Mouse (Mus musculus) B cell, adult 62 days (primary cell): Measurements from ENCODE around the gene Htr2c. TPM values are rescaled to one million over a fixed set of nuclear protein-coding genes. Genes with fewer than 3 reads are reported as not detected.

Experiments
- total RNA-seq: library from RNA; stranded (reverse); gene quantifications from 4 replicates; pipeline ENCODE4 v1.2.4, GENCODE M21; 2023

Gene Htr2c
- total RNA-seq, result not detected in 4 replicates

GRCm38 (mm10) chrX:146962258-146962913 lies at the start of gene Htr2c:
Htr2c (plus strand) TSS chrX:146962513.

